Mouse (Mus musculus): ENCODE measurements around the gene Dars. TPM values are rescaled to one million over a fixed set of nuclear protein-coding genes. Genes with fewer than 3 reads are reported as not detected.

Gene Dars
- total RNA-seq, 2 experiments from 2014 or later, result 64.7 to 77.0 TPM

DNA sequence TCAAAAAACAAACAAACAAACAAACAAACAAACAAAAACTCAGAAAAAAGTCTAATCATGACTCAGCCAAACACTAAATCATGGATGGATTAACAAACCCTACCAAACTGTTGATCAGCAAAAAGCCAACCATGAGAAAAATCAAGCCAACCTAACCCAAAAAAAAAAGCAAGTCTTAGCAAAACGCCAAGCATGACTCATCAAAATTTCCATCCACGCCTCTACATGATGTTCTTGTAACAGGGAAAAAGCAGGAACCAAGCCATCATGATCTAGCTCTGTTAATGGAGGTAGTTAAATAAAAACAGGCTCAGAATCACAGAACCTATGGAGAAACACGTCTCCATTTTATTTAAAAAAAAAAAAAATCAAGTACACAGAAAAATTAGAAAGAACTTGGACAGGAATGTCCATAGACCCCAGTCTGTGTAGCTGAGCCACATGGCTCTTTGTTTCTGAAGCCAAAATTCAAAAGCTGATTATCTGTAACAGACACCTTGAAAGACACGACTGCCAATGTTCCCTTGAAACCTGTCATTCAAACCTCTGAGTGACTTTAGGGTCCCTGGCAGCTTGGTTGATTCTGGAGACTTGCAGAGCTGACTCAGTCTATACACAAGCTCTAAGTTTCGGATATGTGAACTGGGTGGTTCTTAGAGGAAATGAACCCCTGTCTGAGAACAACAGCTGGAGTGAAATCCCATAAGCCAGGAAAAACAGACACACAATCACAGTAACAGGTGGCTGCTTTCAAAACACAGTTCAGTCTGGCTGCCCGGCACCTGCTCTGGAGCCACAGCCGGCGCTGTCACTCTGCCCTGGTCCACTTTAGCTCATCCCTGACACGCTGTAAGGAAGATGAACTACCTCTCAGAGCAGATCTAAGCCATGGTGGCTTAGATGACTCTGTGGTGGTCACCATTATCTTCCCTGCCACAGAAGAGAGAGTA, 27.0 kb upstream of the Dars start:
- intact Hi-C loops (cut with DNase I), result no loop called here
- no peak for TF ChIP-seq CTCF (IDR thresholded peaks at IDR 0.05)
- DNase-seq, result peak; percentile 75
- Histone ChIP-seq H3K27ac (peak overlapping the region; percentile 35), H3K4me3 (no peak overlapping the region)

- TF ChIP-seq CTCF (IDR thresholded peaks at IDR 0.05), result no peak
- intact Hi-C loops (cut with DNase I), result no loop called here
These were observed 23.9 kb upstream of the Dars start for GRCm38 (mm10) chr1:128441129-128441473.

GRCm38 (mm10) chr1:128440386-128441128, 23.4 kb upstream of the Dars start:
- no peak for DNase-seq
- intact Hi-C loops (cut with DNase I), result no loop called here
- no peak for TF ChIP-seq CTCF (IDR thresholded peaks at IDR 0.05)
- Histone ChIP-seq H3K4me3 (peak overlapping the region; percentile 26; the same call in 1 of the 2 replicates), H3K27ac (peak overlapping the region; percentile 20; the same call in 1 of the 2 replicates)

More at GRCm38 (mm10) chr1:128441129-128441473, 23.9 kb upstream of the Dars start:
- peak overlapping the region; percentile 26; the same call in 1 of the 2 replicates for H3K4me3 ChIP-seq
- no peak for DNase-seq
- peak overlapping the region; percentile 20; the same call in 1 of the 2 replicates for H3K27ac ChIP-seq

DNA sequence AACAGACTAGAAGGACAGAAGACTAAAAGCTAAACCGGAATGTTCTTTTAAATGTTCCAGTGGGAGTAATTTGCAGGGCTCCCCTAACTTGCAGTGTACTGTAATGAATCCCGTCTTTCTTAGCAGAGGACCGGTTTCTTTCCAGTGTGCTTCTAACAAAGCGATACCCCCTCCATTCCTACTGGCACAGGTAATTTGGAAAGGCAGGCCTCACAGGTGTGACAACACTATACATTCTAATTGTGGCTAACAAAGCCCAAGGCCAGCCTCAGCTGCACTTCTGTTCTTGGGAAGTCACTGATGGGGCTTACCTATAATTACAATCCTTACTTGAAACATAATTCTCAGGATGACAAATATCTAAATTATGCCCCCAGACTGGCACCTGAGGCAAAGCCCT, 22.4 kb upstream of the Dars start:
- DNase-seq, result no peak
- no peak overlapping the region for H3K27ac ChIP-seq
- H3K4me3 ChIP-seq, result no peak overlapping the region
- no peak for TF ChIP-seq CTCF (IDR thresholded peaks at IDR 0.05)
- intact Hi-C loops (cut with DNase I), result no loop called here

GRCm38 (mm10) chr1:128438526-128438925, 21.4 kb upstream of the Dars start:
- no peak for DNase-seq
- intact Hi-C loops (cut with DNase I), result no loop called here
- Histone ChIP-seq H3K4me3 (no peak overlapping the region), H3K27ac (no peak overlapping the region)
- TF ChIP-seq CTCF (IDR thresholded peaks at IDR 0.05), result no peak

GRCm38 (mm10) chr1:128437276-128437675, 20.1 kb upstream of the Dars start:
- Histone ChIP-seq H3K4me3 (no peak overlapping the region), H3K27ac (no peak overlapping the region)
- DNase-seq, result no peak
- intact Hi-C loops (cut with DNase I), result no loop called here
- no peak for TF ChIP-seq CTCF (IDR thresholded peaks at IDR 0.05)

GRCm38 (mm10) chr1:128436015-128436414, 18.8 kb upstream of the Dars start:
- intact Hi-C loops (cut with DNase I), result no loop called here
- no peak for DNase-seq
- Histone ChIP-seq H3K27ac (no peak overlapping the region), H3K4me3 (no peak overlapping the region)
- TF ChIP-seq CTCF (IDR thresholded peaks at IDR 0.05), result no peak

GRCm38 (mm10) chr1:128435551-128435950, 18.4 kb upstream of the Dars start:
- TF ChIP-seq CTCF (IDR thresholded peaks at IDR 0.05), result no peak
- intact Hi-C loops (cut with DNase I), result no loop called here
- Histone ChIP-seq H3K27ac (no peak overlapping the region), H3K4me3 (no peak overlapping the region)
- no peak for DNase-seq

DNA sequence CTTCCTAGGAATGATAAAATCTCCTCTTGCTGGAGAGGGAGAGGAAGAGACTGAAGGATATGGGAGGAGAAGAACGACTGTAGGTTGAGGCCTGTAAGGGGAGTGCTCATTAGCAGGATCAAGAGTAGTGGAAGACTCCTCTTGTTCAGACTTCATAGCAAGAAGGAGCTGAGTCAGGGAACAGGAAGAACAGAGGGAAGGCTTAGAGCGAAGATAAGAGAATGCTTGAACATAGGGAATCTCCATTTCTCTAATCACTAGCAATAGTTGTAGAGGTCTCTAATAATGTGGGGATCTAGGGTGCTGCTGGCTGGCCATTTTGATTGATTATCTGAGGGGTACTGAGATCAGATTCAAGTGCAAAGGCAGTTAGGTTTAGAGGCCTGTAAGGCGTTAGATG, 7.8 kb upstream of the Dars start:
- DNase-seq, result no peak
- Histone ChIP-seq H3K27ac (no peak overlapping the region), H3K4me3 (no peak overlapping the region)
- intact Hi-C loops (cut with DNase I), result no loop called here
- TF ChIP-seq CTCF (IDR thresholded peaks at IDR 0.05), result no peak

- DNase-seq, result no peak
- Histone ChIP-seq H3K4me3 (peak overlapping the region; percentile 86), H3K27ac (peak overlapping the region; percentile 96)
- TF ChIP-seq CTCF (IDR thresholded peaks at IDR 0.05), result no peak
- intact Hi-C loops (cut with DNase I), result loop anchor here (5.0 kb wide), 1 partner anchor 40 kb away; no protein-coding TSS in a partner anchor
These were observed 343 bp upstream of the Dars start for GRCm38 (mm10) chr1:128417533-128417888.

DNA sequence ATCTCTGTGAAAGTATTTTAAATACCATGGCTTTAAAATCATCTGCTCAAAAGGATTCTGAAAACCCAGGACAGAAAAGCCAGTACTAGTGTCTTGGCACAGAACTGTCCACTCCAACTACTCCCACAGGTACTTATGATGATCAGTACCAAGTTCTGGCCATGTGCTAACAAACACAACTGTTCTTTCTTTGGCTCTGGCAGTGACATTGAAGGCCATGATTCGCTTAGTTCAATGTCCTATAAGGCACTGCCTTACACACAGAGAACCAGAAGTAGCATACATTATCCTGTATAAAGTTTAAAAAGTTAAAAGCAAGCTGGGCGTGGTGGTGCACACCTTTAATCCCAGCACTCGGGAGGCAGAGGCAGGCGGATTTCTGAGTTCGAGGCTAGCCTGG, 6.0 kb downstream of the Dars start:
- H3K27ac ChIP-seq, result no peak overlapping the region
- no peak for DNase-seq
- no peak for TF ChIP-seq CTCF (IDR thresholded peaks at IDR 0.05)
- no peak overlapping the region for H3K4me3 ChIP-seq
- intact Hi-C loops (cut with DNase I), result no loop called here

GRCm38 (mm10) chr1:128406846-128407245, 10.3 kb downstream of the Dars start:
- Histone ChIP-seq H3K4me3 (no peak overlapping the region), H3K27ac (no peak overlapping the region)
- no peak for TF ChIP-seq CTCF (IDR thresholded peaks at IDR 0.05)
- intact Hi-C loops (cut with DNase I), result no loop called here
- no peak for DNase-seq

- TF ChIP-seq CTCF (IDR thresholded peaks at IDR 0.05), result no peak
- intact Hi-C loops (cut with DNase I), result no loop called here
- H3K27ac ChIP-seq, result no peak overlapping the region; the same call in 1 of the 2 replicates
- no peak for DNase-seq
- H3K4me3 ChIP-seq, result no peak overlapping the region
These were observed 11.5 kb downstream of the Dars start for GRCm38 (mm10) chr1:128405675-128406074.
